Mouse (Mus musculus) layer of hippocampus, postnatal 25 days (tissue): ENCODE measurements around the gene Tmem50b. TPM values are rescaled to one million over a fixed set of nuclear protein-coding genes. Genes with fewer than 3 reads are reported as not detected.
"Not testable (repeated sequence)": the region's sequence is repeated elsewhere in the genome, so short reads cannot be mapped to it uniquely, and the experiment has no call there.

ENCODE experiments used
- DNase-seq, 2 experiments: peaks; one replicate each; pipeline ENCODE4 v3.0.0; 2022; ENCODE audit warnings: mixed read lengths in 2 of 2, low spot score in 1 of 2; ENCODE audit errors: extremely low spot score in 1 of 2
- total RNA-seq, 2 experiments: library from RNA; stranded (reverse); gene quantifications; 2 replicates each; pipeline ENCODE4 v1.2.3; 2021

Tmem50b gene
- total RNA-seq, result 100 to 1,000 TPM; 105 to 120 TPM

DNA sequence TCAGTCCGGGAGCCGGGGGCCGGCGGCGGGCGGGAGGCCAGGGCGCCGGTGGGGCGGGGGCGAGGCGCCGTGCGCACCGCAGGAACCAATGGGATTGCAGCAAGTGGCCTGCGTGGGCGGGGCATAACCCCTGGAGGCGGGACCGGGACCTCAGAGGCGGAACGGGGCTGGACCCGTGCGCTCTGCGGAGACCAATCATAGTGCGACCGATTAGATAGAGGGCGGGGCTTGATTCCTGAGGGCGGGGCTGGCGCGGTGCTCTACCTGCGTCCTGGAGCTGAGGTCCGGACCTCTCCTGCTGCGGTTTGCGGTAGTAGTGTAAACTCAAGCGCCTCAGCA lies at the start of gene Tmem50b:
Gene Tmem50b (minus strand): TSS at position 129 of the 339 bp plus-strand sequence.
- DNase-seq, result peak; percentile 98

DNA sequence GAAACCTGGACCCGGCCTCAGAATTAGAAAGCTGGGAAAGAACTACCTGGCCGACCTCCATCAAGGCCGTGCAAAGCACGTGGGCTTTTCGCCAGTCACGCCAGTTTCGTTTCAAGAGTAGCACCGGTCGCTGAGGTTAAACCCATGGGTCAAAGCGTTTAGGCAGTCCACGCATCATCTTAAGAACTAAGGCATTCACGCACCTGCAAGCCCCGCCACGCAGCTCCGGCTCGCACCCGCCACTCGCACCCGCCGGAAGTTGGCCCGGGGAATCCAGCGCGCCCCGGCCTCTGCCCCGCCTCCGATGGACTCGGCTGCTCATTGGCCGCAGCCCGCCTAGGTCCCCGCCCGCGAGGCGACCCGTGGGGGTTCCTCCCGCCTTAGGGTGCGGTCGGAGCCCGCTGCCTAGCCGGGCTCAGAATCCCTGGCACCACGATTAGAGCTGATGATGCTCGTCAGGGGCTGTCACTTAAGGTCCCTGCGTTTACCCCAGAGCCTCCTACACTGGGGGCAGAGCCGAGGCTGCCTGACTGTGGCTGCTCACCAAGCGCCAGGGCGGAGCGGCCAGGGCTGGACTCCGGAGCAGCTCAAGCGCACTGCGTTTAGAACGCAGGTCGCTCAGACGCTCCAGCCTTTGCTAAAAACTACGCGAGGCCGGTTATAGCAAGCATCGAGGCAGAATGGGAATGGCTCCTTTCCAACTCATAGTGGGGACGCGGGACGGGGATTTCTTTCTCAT lies 49.2 kb upstream of the Tmem50b start, which contains the start of gene Gart:
Gene Gart (minus strand): TSS at position 272 of the 739 bp plus-strand sequence.
- peak; percentile 78 to 87 for DNase-seq

DNA sequence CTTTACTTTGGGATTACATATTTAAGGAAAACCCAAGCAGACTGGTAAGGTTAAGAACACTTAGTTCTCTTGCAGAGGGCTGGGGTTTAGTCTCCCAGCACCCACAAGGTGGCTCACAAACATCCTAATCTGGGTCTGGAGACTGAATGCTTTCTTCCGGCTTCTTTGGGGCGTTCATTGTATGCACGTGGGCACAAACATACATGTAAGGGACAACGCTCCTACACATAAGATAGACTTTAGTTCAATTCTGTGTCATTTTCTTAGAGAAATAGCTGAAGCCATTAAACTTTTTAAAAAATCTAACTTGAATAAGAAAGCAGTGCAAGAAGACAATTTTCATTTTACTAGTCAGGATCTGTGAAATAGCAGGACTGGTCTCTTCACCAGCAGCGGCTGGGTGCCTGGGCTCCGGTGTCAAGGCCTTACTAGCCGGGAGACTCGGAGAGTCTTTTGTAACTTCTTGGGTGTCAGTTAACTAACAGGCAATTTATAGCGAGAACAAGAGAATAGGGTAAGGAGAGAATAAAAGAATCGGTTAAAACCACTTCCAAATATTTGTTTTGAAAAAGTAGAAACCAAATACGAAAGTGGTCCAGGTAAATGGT lies 48.5 kb upstream of the Tmem50b start:
- DNase-seq, result no peak

DNA sequence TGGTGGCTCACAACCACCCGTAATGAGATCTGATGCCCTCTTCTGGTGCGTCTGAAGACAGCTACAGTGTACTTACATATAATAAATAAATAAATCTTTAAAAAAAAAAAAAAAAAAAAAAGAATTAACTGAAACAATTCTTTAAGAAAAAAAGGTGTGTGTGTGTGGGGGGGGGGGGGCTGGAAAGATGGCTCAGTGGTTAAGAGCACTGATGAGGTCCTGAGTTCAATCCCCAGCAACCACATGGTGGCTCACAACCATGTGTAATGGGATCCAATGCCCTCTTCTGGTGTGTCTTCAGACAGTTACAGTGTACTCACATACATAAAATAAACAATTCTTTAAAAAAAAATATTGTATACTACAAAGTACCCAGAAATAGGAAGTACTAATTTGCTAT lies 47.8 kb upstream of the Tmem50b start:
- not testable (repeated sequence) for DNase-seq

DNA sequence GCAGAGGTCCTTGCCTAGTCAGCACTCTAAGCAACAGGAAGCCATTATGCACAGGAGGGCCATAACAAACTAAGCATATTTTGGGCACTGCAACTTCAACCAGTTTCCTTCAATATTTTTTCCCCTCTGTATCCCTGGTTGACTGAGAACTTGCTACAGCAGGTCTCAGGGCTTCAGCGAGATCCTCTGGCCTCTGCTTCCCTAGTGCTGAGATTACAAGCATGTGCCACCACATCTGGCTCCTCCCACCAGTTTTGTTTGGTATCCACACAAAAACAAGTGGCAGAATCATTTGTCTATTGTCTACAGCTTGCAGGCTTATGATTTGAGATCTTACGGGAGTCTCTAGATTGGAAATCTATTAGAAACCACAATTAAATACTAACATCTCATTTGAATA lies 47.3 kb upstream of the Tmem50b start:
- no peak for DNase-seq

DNA sequence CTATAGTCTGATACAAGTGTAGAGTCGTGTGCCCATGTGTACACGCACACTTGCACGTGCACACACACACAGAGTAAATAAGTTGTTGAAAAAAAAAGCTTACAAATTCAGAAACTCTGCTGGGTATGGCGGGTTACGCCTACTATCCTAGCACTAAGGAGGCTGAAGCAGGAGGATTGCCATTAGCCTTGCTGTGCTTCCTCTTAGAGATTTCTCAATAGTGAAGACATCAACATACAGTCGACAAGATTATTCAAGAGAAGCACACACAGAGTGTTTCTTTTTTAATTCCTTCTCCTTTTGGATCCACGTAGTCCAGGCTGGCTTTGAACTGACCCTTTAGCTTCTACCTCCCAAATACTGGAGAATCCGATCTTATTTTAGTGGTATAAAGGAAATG lies 42.6 kb upstream of the Tmem50b start:
- DNase-seq, result no peak

DNA sequence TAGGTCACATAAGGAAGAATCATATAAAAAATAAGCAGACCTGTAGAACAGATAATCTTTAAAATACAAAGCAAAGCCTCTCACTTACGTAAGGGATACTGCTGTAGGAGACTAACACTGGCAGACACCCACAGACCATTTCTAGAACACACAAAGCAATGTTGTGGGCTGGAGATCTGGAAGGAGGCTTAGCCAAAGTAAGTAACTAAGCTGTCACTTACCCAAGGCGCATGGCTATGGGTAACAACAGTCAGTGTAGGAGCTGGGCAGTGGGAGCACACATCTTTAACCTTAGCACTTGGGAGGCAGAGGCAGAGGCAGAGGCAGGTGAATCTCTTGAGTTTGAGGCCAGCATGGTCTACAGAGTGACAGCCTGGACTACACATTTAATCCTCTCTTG lies 42.0 kb upstream of the Tmem50b start:
- DNase-seq, result no peak

DNA sequence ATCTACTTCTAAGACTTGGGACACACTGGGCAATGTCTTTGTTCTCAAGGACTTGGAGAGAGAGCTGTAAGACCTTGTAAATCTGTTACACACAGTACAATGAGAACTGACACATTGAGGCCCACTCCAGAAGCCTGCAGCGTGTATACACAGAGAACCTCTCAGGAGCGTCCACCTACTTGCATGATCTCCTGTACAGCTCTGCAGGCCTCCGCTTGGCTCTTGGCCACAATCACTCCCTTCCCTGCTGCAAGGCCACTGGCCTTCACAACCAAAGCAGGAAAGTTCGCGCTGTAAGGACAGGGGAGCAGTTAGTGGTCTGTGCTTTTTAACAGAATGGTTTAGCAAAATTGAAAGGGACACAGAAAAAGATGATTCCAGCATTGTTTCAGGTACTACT lies 41.6 kb upstream of the Tmem50b start:
- no peak for DNase-seq

DNA sequence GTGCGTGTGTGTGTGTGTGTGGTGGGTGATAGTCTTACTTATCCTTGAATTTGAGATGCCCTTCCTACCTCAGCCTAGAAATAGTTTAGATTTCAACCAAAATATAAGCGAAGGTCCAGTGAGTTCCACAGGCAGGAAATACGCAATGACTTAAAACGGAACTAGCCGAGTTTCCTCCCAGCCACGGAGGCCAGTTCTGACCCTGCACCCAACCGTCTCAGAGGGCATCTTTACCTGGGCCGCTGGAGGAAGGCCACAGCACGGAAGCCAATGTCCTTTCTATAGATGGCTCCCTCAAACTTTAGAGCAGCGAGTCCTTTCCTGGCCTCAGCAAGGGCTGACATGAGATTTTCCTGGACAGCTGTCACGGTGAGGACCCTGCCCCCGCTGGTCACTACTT lies 36.0 kb upstream of the Tmem50b start:
- DNase-seq, result no peak

DNA sequence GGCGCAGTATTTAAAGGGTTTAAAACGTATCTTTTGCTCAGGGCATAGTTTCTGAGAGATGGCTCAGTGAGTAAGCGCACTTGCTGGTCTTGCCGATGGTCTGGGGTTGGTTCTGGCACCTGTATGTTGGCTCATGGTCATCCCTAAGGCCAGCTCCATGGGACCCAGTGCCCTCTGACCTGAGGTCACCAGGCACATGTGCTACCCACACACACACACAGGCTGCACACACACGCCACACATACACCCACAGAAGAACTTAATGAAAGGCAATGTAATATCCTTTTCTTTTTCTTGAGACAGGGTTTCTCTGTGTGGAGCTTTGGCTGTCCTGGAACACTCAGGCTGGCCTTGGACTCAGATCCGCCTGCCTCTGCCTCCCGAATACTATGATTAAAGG lies 35.3 kb upstream of the Tmem50b start:
- DNase-seq, result no peak

DNA sequence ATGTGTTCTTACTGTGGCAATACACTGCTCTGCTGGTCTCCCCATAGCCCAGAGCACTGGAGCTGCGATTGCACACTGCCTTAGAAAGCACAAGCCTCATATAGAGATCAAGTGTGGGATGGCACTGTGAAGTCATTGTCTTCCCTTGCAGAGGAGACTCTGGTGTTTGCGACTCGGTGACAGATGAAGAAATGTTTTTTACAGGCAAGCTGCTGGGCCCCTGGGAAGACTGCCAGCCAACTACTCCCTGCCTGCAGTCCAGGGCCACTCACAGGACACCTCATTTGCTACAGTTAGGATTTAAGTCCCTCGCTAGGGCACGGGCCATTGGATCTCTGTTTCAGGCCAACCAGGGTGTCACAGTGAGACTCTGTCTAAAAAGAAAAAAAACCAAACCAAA lies 34.8 kb upstream of the Tmem50b start:
- no peak for DNase-seq

DNA sequence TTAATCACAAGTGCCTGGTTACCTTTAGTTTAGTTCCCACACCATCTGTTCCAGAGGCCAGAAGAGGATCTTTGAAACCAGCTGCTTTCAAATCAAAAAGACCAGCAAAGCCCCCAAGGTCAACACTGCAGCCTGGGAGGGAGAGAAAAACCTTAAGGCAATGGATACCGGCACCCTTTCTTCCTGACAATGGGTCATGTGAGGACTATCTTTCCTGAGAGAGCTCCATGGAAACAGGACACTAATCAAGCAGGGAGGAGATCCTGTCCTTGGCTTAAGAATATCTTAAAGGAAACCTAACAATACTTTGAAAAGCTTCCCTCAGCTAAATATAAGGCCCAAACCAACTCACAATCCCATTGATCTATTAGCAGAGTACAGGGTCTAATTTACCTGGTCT lies 33.0 kb upstream of the Tmem50b start:
- DNase-seq, result no peak

DNA sequence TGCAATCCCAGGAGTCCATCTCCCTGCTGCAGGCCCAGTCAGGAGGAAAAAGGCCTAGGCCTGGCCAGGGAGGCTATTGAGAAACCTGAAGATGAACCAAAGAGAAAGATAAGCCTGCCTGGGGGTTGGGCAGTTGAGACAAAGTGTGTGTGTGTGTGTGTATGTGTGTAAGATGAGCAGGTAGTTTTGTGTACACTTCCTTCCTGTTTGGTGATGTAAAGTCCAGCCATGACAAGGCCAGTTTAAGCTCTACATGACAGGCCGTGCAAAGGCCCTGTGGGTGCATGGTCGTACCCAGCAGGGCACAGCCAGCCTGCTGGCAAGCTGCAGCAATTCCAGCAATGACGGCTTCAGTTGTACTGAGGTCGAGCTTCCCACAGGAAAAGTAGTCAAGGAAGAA lies 32.1 kb upstream of the Tmem50b start:
- DNase-seq, result no peak

DNA sequence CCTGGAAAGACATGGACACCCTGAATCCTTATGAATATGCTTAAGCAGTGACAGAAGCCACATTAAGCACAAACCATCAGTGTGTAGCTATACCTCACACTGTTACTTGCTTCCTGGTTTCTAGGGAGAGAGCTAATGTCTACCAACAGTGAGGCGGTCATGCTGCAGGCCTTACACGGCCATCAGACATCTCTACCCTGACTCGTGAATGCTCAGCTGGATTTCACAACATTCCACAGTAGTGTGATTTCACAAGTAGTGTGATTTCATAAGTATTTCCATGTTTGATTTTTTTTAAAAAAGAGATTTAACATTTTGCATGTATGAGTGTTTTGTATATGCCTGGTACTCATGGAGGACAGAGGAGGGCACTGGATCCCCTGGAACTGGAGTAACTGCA lies 31.1 kb upstream of the Tmem50b start:
- no peak for DNase-seq

DNA sequence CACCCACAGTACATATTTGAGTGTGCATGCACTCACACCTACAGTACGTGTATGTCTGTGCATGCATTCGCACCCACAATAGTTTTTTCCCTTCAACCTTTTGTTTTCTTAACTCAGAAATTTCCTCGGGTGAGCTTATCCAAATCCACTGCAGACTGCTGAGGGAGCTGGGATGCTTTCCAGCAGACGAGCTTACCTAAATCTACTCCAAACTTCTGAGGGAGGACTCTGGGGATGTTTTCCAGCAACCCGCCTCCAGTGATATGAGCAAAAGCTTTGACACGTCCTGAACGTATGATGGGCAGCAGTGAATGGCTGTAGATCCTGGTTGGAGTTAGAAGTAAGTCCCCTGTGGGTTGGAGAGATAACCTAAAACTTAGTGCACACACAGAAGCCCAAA lies 30.2 kb upstream of the Tmem50b start:
- no peak for DNase-seq

DNA sequence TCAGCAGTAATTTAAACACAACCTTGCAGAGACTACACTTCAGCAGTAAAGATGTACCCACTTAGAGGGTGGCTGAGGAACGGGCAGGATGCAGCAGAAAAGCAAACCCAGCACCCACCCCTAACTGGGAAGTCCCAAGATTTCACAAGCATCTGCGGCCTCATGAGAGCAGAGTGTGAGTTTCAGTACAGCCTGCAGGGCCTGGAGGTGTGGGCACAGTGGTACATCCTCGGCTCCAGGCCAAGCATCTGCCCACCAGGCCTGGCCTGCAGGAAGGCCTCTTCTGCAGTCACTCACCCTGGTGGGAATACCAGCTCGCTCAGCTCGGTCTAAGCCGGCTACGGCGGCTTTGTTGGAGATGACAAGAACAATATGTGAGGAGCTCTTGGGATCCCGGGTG lies 25.5 kb upstream of the Tmem50b start:
- DNase-seq, result no peak

DNA sequence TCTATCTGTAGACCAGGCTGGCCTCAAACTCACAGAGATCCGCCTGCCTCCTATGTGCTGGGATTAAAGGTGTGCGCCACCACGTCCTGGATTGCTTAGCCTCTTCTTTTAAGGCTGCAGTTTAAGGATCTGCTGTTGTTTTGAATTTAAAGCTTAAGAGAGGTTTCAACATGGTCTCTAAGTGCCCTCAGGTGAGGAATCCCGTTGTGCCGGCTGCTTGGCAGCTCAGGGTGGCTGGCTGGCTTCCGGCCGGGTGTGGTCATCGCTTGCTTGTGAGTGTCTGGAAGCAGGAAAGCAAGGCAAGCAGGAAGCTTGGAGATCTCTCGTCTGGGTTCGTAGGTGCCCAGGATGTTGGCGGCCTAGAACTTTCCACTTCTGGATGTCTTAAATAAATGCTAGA lies 23.4 kb upstream of the Tmem50b start:
- no peak for DNase-seq

DNA sequence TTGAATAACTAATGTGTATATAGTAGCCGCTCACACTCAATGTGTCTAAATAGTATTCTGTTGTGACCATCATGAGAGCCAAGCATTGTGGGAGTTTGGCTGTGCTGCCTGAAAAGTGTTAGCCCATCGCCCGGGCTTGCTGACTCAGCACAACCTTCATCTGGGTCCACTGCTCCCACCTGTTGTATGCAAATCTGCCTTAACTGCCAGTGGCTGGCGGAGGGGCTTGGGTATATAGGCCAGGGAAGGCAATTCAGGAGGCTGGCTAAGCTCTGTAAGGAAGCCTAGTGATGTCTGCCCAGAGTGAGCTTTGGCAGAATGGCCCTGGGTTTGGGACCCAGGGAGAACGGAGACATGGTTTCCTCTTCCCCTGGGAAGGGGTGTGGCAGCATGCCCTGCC lies 22.6 kb upstream of the Tmem50b start:
- no peak for DNase-seq

DNA sequence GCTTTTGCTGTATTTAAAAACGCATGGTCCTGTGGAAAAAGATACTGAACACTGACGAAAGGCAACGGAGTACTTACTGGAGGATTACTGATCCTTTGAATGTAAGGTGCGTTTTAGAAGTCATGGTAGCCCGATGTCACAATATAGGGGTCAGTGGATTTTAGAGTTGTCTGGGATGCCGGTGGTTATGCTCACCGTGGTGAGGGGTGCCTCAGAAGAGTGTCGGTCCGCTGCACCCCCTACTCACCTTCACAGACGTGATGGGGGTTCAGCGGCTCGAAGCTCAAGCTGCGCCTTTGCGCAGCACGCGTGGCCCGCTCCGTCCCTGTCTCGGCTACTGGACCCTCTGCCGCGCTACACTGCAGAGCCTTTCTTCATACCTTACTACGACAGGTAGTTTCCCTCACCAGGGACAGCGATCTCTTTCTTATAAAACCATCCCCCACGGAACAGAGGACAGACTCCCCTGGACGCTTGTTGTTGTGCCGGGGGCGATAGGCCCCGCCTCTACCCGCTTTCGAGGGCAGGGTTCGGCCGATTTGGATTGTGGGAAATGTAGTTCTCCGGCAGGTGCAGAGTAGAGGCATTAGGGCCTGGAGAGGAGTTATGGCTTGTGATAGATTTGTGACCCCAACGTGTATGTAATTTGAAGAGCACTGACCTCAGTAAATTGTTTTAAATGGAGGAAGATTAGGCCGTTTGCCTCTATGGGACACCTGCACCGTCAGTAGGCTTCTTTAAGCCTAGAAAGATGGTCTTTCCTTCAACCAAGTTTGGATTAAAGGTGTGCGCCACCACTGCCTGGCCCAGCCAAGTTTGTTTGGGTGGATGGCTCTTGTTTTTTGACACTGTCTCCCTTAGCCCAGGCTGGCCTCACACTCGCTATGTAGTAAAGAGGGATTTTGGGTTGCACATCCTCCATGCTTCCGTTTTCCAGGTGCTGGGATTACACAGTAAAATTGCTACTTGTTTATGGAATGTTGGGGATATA lies 21.2 kb upstream of the Tmem50b start, which contains the start of gene Dnajc28:
Gene Dnajc28 (minus strand): TSS at position 516 of the 991 bp plus-strand sequence.
- peak; percentile 60 to 67 for DNase-seq

DNA sequence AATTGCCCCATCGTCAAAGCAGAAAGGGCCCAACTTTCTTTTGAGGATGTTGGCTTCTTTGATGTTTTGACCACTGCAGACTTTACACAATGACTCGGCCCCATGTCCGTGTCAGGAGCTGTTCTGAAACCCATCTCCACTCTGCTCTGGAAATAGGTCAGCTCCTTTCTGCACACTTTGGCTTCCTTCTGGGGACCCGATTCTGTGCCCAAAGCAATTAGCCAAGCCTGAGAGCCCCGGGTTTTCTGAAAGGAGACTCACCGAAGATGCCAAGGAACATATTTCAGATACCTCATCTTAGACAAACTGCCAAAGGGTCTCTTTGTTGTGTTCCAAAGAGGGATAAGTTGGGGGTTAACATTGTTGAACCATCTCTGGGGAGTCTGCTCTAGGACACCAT lies 17.0 kb upstream of the Tmem50b start:
- DNase-seq, result no peak

DNA sequence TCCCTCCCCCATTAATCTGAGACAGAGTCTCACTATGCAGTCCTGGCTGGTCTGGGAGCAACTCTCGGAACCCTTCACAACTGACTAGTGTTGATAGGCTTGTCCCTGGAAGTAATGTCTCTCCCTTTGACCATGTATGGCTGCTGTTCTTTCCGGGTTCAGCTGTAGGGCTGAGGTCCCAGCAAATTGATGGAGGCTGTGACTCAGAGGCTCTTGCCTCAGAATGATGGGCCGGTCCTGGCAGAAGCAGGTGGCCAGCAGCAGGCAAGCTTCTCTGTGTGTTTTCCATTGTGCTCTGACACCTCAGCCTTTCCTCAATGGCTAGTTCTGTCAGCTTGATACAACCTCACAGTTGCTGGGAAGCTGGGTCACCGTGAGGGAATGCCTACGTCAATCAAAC lies 14.9 kb upstream of the Tmem50b start:
- no peak for DNase-seq
